Mouse (Mus musculus): Measurements from ENCODE around the gene Tmem56. TPM values are rescaled to one million over a fixed set of nuclear protein-coding genes. Genes with fewer than 3 reads are reported as not detected.
A peak's percentile ranks its signal among the peaks of the same experiment; 100 is the strongest.

The Tmem56 gene
- total RNA-seq (2021): 1 to 10 TPM in 1 of 2 experiments, under 1 TPM in 1; 1.00 to 1.4 TPM
- long read RNA-seq, experiment 1: 0 reads
- long read RNA-seq, experiment 2: 0 reads

DNA sequence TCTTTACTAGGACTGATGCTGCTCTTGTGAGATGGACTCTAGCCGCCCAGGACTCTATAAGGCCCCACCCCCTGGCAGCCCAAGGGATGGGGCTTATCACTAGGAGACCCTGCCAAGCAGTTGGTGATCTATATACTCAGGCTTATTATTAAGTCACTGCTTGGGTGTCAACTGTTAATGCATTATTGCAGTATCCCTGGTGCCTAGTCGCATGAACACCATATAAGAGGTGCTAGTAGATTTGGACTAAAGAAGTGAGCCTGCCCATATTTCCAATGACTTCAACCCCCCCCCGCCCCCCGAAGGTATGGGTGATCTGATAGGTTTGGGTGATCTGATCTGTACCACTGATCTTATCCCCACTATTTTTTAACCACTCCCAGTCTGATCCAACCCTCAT lies at the start of gene Tmem56:
TSS of gene Tmem56 (minus strand) at position 101 of the 400 bp plus-strand sequence.
- DNase-seq: no peak
- intact Hi-C loops (cut with DNase I): no loop called here

DNA sequence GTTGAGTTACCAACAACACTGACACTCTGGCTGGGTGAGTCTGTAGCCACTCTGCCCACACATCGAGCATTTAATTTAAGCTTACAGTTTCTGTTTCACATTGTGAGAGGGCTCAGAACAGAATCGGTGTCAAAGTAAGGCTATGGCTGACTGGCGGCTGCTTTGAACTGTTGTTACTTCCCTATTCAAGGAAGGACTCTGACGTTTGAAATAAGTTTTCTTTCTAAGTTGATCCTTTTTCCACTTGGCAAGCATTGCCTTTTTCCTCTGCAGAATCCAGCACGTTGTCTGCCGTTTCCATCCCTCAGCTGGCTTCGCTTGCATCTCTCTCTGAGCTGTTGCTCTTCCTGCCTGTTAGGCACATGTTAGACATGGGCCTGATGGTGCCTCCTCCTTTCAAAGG lies 47.3 kb upstream of the Tmem56 start:
- intact Hi-C loops (cut with DNase I): no loop called here
- peak in 1 of 2 experiments; percentile 12 for DNase-seq

DNA sequence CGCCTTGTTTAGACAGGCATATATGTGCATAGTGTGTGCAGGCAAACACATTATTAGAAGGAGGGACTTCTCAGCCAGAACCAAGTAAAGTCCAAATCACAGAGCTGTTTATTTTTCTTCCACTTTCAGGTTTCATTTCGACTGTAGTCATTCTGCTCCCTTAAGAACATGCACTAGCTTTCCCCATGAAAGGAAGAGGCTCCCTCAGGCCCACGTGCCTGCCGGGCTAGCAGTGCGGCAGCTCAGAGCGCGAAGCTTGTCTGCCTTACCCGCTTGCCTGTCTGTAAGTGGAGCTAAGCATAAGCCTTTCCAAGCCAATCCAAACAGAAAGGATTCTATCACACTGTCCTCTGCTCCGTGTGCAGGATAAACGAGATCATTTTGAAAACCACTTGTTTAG lies 46.7 kb upstream of the Tmem56 start:
- DNase-seq: peak in 1 of 2 experiments; percentile 17
- intact Hi-C loops (cut with DNase I): no loop called here

DNA sequence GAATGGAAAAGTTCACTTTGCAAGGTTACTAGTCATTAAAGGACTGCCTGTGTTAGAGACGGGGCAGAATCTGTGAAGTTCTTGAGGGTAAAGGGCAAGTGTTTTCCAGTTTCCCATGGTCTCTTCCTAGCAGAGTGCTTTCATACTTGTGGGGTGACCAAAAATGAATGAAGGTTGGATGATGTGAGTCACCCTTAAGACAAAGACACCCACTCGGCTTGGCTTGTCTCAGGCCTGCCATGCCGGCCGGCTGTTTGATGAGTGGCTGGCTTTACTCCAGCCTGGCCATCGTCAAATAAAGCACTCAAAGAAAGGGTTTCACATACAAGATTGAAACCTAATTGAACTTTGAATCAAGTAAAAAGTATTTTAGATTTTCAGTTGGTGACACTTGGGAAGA lies 44.5 kb upstream of the Tmem56 start:
- no peak for DNase-seq
- intact Hi-C loops (cut with DNase I): no loop called here

DNA sequence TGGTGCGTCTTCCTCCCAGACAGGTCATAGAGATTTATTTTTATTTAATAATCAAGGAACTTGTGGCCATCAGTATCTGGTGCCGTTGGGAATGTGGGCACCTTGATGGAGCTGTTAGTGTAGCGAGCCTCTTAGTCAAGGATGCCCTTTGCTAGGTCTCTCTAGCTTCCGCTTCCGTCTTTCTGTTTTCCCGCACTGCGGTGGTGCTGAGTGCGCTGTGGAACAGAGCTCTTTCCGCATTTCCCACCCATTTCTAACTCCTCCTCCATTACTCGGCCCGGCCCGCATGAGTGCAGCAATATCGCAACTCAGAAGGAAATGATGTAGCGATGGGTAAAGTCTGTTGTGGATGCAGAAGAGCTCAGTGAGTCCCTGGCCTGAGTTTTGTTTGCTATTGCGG lies 40.5 kb upstream of the Tmem56 start:
- DNase-seq: no peak

DNA sequence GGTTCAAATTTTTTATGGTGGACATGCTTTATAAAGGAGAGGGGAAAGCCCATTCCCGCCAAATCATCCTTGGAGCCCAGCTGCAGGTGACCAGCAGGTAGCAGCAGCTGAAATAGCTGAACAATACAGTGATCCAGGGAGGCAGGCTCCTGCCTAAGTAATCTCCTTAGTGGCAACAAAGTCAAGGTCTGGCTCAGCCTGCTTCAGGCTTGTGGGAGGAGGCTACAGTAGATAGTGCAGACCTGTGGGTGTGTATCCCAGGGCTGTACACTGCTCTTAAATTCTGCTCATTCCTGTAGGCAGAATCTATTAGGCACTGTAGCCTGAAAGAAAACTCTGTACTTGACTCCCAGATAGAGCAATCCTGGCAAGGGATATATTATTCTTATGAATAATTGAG lies 38.0 kb upstream of the Tmem56 start:
- intact Hi-C loops (cut with DNase I): no loop called here

More for the DNA sequence above, 40.5 kb upstream of the Tmem56 start:
- intact Hi-C loops (cut with DNase I): no loop called here

DNA sequence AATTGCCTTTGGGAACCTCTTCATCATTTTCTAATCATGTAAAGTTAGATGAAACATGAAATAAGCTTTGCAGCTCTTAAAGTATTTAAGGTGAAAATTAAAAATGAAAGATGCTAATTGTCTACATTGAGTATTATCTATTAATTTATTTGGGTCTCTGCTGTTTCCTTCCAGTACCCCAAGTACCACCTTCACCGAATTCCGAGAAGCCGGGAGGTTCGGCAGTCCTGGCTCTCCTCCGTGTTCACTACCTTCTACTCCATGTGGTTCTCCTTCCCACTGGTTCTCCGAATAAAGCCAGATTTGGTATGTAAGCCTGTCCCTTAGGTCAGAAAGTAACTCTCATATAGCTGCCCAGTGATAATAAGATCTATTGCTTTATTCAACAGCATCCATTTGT lies 37.0 kb upstream of the Tmem56 start:
- no peak for DNase-seq

More for the DNA sequence above, 38.0 kb upstream of the Tmem56 start:
- DNase-seq: no peak

DNA sequence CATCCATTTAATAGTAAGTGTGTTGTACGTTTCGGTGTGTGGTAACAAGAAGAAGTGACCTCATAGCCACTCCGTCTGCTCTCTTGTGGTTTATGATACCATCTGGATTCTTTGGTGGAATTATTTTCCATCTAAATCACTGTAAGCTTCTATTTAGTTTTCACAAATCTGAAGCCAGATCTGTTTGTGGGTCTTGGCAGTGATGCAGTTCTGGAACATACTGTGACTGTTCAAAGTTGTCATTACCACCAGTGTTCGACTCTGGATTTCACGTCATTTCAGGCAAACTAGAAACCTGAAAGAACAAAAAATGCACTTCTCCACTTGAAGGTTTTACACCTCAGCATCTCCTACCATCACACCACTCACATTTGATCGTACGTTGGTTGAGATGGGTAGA lies 32.6 kb upstream of the Tmem56 start:
- intact Hi-C loops (cut with DNase I): no loop called here
- DNase-seq: no peak

More for the DNA sequence above, 37.0 kb upstream of the Tmem56 start:
- intact Hi-C loops (cut with DNase I): no loop called here

DNA sequence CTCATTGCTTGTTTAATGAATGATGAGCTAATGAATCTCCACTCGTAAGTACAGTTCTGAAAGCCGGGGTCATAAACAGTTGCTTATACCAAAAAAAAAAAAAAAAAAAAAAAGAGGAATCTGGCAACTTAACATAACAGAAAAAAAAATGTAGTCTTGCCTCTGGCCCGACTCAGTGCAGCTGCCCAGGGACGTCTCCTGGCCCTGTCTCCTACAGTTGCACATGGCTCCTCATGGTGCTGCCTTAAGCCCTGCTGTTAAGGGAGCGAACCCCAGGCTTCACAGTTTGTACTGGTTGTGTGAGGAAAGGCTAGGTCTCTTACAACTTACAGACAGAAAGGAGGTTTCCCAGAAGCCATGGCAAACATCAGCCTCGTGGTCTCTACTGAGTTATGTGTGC lies 31.3 kb upstream of the Tmem56 start:
- intact Hi-C loops (cut with DNase I): loop anchor here (5.0 kb wide), 1 partner anchor 38 kb away; no protein-coding TSS in a partner anchor
- no peak for DNase-seq

DNA sequence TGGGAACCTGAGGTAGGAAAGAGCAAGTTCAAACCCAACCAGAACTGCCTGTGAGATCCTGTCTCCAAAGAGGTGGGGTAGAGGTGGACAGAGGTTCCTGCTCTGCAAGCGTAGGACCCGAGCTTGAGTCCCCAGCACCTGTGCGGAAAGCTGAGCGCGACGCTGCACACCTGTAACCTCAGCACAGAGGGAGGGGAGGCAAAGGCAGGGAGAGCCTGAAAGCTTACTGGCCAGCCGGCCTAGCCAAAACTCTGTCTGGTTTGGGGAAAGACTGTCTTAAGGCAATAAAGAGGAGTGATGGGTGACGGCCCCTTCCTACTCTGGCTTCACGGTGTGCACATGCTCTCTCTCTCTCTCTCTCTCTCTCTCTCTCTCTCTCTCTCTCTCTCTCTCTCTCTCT lies 30.1 kb upstream of the Tmem56 start:
- intact Hi-C loops (cut with DNase I): loop anchor here (5.0 kb wide), 1 partner anchor 39 kb away; no protein-coding TSS in a partner anchor
- DNase-seq: no peak

DNA sequence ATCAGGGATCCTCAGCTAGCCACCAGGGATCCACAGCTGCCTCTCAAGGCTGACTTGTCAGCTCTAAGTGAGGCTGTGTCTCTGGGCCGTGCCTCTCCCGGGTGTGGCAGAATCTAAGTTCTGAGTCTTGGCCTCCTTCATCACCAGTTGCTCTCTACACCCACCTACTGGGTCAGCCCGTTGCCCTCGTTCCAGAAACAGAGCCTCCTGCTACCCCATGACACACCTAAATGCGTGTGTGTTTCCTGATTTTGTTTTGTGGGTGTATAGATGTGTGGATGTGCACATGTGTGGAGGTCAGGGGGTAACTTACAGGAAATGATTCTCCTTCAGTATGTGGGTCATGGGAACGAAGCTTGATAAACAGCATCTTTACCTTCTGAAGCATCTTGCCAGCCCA lies 29.5 kb upstream of the Tmem56 start:
- no peak for DNase-seq
- intact Hi-C loops (cut with DNase I): loop anchor here (5.0 kb wide), 1 partner anchor 40 kb away; no protein-coding TSS in a partner anchor

DNA sequence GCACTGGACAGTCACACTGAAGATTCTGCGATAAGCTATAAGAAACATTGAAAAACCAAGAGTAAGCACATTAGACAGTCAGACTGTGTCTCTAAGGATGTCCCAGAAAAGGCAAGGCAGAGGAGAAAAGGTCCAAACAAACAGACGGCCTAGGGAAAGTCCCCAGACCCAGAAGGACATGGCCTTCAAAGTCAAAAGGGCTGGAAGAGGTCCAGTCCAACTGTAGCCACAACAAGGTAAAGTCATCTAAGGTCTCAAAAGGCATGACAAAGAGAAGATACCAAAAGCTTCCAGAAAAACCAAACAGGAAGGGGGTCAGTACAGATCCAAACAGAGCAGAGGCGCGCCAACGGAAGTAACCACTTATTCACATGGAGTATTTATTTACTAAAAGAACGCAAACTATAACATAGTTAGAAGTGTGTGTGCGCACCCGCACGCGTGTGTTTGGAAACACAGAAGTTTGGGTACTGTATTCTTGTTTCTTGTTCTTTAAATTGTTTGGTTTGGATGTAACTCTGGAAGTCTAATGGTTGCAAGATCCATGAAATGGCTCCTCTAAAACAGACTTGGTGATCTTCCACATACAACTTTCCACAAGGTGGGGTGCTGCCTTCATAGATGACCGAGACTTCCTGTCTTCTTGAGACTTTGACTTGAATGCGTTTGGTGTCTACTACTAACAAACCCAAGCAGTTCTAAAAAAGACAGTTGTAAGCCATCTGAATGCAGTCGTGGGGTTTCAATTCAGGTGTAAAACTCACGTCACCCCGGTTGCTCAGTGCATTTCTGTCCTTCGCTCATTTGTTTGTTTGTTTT lies 27.2 kb upstream of the Tmem56 start:
- DNase-seq: no peak
- intact Hi-C loops (cut with DNase I): loop anchor here (5.0 to 10.0 kb wide), 4 partner anchors 42 to 455 kb away; partner anchors contain the start of gene Rwdd3

DNA sequence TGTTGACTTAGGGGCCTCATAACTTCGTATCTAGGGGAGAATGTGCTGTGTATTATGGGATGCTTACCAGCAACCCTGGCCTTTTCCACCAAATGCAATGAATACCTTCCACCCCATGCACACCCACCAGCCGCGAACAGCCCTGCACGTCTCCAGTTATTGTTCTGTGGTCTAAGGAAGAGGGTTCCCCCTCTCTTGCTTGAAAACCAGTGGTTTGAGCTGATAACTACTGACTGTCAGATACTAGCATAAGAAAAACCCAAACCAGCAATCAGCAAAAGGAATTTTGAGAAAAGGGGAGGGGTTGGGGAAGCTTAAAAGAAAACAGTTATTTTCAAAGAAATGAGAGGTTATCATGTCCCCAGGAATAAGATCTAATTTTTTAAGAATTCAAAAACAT lies 26.5 kb upstream of the Tmem56 start:
- DNase-seq: no peak
- intact Hi-C loops (cut with DNase I): loop anchor here (5.0 to 10.0 kb wide), 3 partner anchors 137 to 455 kb away; partner anchors contain the start of gene Rwdd3

DNA sequence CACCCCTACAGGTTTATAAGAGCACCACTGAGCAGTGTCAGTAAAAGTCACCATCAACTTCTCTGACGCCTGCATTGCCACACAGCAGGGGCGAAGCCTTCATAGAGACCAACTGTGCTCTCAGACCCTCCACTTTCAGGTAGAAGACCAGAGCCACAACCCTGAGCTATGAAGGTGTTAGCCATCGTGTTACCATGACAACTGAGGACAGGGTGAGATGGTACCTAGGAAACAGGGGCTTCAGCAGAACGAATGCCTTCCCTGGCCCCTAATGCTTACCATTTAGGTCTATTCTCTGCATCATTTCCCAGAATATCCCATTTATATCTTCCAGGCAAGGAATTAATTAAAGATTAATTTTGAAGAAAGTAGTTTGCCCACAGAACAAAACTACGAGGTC lies 26.0 kb upstream of the Tmem56 start:
- no peak for DNase-seq
- intact Hi-C loops (cut with DNase I): loop anchor here (5.0 to 10.0 kb wide), 3 partner anchors 137 to 456 kb away; partner anchors contain the start of gene Rwdd3

DNA sequence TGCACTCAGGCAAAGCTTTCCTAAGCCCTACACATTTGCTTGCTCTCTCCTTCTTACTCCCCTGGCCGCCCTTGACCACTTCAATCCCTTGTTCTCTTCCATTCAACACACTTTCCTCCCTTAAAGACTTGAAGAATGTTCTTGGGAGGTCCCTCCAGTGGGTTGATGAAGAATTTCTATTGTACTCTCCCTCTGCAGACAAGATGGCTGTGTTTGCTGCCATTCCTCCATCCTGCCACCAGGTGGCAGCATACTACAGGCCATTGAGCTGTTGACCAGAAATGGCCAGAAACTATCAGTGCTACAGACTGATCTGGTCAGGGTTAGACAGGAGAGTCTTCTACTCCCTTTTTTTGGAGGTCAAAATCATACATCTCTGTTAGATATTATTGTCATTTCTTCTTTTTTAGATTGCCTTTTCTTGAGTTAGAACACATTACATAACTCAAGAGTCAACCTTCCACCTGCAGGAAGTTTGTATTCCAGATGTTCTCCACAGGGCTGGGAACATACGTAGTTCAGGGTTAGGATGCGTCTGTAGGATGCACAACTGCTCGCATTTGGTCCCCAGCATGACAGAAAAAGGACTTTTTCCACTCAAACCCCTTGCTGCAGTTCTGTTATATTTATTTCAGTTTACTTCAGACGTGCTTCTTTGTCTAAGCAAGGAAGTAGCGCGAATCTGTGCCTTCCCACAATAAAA lies 24.8 kb upstream of the Tmem56 start:
- intact Hi-C loops (cut with DNase I): loop anchor here (1.0 to 10.0 kb wide), 5 partner anchors 117 to 457 kb away; partner anchors contain the start of gene Rwdd3
- DNase-seq: peak; percentile 76 to 85

DNA sequence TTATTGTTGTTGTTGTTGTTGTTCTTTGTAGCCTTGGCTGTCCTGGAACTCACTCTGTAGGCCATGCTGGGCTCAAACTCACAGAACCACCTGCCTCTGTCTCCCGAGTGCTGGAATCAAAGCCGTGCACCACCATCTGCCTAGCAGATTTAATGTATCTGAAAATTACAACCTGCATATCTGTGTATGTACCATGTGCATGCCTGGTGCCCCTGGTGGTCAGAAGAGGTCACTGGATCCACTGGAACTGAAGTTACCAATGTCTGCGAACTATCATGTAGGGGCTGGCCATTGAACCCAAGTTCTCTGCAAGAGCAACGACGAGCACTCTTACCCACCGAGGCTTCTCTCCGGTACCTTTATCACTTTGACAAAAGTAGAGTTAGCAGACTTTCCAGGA lies 23.7 kb upstream of the Tmem56 start:
- intact Hi-C loops (cut with DNase I): loop anchor here (1.0 to 10.0 kb wide), 5 partner anchors 118 to 458 kb away; partner anchors contain the start of gene Rwdd3
- peak in 1 of 2 experiments; percentile 9 for DNase-seq

DNA sequence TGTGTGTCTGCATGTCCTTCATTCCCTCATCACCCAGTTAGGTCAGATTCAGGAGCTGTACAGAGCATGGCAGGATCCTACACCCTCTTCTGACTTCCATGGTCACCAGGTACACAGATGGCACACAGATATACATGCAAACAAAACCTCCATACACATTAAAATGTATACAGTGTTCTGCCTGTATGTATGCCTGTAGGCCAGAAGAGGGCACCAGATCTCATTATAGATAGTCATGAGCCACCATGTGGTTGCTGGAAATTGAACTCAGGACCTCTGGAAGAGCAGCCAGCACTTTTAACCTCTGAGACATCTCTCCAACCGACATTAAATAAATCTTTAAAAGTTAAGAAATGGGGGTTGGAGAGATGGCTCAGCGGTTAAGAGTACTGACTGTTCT lies 11.3 kb upstream of the Tmem56 start:
- DNase-seq: no peak
- intact Hi-C loops (cut with DNase I): no loop called here

DNA sequence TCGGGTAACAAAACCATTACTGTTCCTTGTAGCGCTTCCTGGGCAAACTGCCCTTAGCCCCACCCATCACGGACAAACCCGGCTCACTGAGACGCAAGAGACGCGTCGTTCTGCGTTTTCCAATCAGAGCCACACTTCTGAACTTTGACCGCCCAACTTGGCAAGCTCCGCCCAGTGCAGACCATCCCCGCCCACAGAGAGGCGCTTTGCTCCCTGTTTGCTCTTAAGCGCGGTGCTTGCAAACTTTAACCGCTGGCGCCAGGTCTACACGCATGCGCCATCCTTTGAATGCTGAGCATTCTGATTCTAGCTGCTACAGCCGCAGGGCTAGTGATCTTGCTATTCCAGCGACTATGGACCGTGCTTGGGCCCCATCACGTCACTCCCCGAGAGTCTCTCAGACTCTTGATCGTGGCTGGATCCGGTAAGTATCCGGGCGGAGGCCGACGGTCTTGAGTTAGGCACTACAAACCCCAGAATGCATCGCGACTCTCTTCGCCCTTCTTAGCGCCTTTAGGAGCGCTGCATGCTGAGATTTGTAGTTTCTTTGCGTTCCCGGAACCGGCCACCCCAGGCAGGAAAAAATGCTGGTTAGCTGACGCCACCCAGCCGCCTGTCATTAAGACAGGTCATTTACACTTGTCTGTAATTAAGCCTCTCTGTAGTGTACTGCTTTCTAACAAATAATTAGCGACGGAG lies 8.8 kb upstream of the Tmem56 start, which contains the start of gene Alg14:
TSS of gene Alg14 (plus strand) at position 214 of the 699 bp plus-strand sequence.
- intact Hi-C loops (cut with DNase I): loop anchor here (2.0 kb wide), 1 partner anchor 121 kb away; the partner anchor contains the start of gene Rwdd3
- peak; percentile 94 to 95 for DNase-seq

DNA sequence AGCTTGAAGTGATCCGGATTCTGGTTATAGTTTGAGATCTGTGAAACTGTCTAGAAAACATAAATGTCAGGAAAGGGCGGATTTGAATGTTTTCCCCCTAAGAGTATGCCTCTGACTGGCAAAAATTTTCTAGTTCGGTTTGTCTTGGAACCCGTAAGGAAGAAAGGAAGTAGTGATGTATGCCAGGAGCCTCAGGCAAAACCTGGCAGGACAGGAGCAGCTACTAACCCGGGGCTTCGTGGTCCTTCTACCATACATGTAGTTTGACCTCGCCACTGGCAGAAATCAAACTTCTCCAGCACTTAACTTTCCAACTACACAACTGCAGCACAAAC lies 8.3 kb upstream of the Tmem56 start:
- no peak for DNase-seq
- intact Hi-C loops (cut with DNase I): no loop called here

DNA sequence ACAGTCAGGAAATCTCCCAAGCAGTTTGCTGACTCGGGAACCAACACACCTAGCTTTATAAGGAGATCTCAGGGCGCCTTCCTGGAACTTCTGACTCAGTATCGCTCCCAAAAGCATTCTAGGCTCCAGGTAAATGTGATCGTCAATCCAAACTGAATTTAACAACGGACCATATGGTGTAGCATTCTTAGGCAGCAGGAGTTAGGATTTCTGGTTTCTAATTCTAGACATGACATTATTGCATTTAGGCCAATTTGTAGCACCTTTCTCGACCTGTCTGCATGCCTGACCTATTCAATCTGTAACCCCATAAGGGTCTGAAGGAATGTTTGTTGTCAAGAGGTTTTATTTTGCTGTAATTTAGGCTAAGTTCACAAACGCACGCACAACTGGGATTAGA lies 7.8 kb upstream of the Tmem56 start:
- intact Hi-C loops (cut with DNase I): no loop called here

More for the DNA sequence above, 7.8 kb upstream of the Tmem56 start:
- DNase-seq: no peak
